Mouse (Mus musculus): ENCODE data around the gene Gzmk. TPM values are rescaled to one million over a fixed set of nuclear protein-coding genes. Genes with fewer than 3 reads are reported as not detected.

Gzmk gene
- polyA plus RNA-seq, 1 experiment from 2014 or later = not detected

DNA sequence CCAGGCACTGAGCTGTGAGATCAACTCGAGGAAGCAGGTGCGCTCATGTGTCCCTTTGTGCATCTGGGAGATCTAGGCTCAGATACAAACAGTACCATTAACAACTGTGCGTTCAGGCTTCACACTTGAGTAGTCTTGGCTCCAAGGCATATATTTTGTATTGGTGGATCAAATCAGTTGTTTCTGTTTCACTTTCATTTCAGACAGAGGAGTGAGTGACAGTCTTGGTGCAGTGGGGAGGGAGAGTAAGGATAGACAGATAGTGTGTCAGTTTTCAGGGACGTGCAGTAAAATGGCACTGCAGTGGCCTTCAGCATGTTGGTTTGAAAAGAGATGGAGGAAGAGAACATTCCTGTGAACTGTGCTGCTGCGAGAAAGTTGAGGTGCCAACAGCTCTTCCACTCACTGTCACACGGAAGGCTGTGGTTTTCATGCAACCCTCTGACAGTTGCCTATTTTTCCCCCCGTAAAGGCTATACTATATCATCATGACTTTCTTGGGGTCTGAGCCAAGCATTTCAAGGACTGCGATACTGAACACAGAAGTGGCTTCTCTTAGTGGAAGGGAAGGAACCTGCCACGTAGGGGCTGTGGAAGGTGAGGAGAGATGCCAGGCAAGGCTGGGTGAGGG, 27.7 kb downstream of the Gzmk start:
- Histone ChIP-seq H3K36me3 (ENCODE audit: control insufficient read depth, insufficient read depth, low read length) (no peaks in the 10 kb centered on the region), H3K27ac (ENCODE audit: low read depth, low read length) (no peak overlapping the region), H3K27me3 (ENCODE audit: control insufficient read depth, insufficient read depth, low read length) (no peaks in the 10 kb centered on the region), H3K9ac (ENCODE audit: low read depth, low read length) (no peak overlapping the region), H3K4me3 (ENCODE audit: low read length) (no peak overlapping the region), H3K9me3 (ENCODE audit: control insufficient read depth, low read length) (no peaks in the 10 kb centered on the region), H3K4me1 (ENCODE audit: control insufficient read depth, insufficient read depth, low read length) (no peaks in the 10 kb centered on the region), H3K4me2 (replicated peaks; ENCODE audit: low read depth, low read length) (no peak overlapping the region)
- ATAC-seq (ENCODE audit: low FRiP score, low TSS enrichment) = no peak
- WGBS = 68% methylated on average over 9 of the region's 9 CpGs

- 63% methylated on average over 13 of the region's 13 CpGs for WGBS
- Histone ChIP-seq H3K27me3 (ENCODE audit: control insufficient read depth, insufficient read depth, low read length) (no peaks in the 10 kb centered on the region), H3K9me3 (ENCODE audit: control insufficient read depth, low read length) (no peaks in the 10 kb centered on the region), H3K27ac (ENCODE audit: low read depth, low read length) (no peak overlapping the region), H3K9ac (ENCODE audit: low read depth, low read length) (no peak overlapping the region), H3K36me3 (ENCODE audit: control insufficient read depth, insufficient read depth, low read length) (no peaks in the 10 kb centered on the region), H3K4me1 (ENCODE audit: control insufficient read depth, insufficient read depth, low read length) (no peaks in the 10 kb centered on the region), H3K4me2 (replicated peaks; ENCODE audit: low read depth, low read length) (no peak overlapping the region), H3K4me3 (ENCODE audit: low read length) (no peak overlapping the region)
- no peak for ATAC-seq (ENCODE audit: low FRiP score, low TSS enrichment)
Measured at GRCm38 (mm10) chr13:113196808-113197674, 28.7 kb downstream of the Gzmk start.

- ATAC-seq (ENCODE audit: low FRiP score, low TSS enrichment) = no peak
- no peak overlapping the region for H3K27ac ChIP-seq (ENCODE audit: low read depth, low read length)
- no peaks in the 10 kb centered on the region for H3K27me3 ChIP-seq (ENCODE audit: control insufficient read depth, insufficient read depth, low read length)
- no peaks in the 10 kb centered on the region for H3K9me3 ChIP-seq (ENCODE audit: control insufficient read depth, low read length)
- H3K4me1 ChIP-seq (ENCODE audit: control insufficient read depth, insufficient read depth, low read length) = no peaks in the 10 kb centered on the region
- no peak overlapping the region for H3K9ac ChIP-seq (ENCODE audit: low read depth, low read length)
- 90% methylated on average over 4 of the region's 4 CpGs for WGBS
- no peak overlapping the region for H3K4me2 ChIP-seq (replicated peaks; ENCODE audit: low read depth, low read length)
- H3K36me3 ChIP-seq (ENCODE audit: control insufficient read depth, insufficient read depth, low read length) = no peaks in the 10 kb centered on the region
- no peak overlapping the region for H3K4me3 ChIP-seq (ENCODE audit: low read length)
Measured at GRCm38 (mm10) chr13:113183720-113184119, 42.0 kb downstream of the Gzmk start.

DNA sequence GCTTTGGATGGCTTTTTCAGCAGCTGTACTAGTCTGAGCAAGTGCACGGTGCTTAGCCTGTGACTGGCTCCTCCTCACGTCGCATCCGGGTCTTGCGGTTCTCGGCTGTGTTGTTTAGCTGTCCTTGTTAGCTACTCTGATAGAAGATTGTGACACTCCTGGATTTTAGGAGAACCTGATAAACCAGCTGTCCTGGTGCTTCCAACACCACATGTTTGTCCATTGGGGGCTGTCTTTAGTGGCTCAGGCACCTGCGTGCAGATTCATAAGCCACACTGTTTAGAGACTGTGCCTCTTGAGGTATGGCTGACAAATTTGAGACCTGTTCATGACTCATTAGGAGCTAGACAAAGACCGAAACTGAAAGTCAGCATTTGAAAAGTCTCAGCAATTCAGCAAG, 42.4 kb downstream of the Gzmk start:
- WGBS = 87% methylated on average over 8 of the region's 8 CpGs
- H3K4me2 ChIP-seq (replicated peaks; ENCODE audit: low read depth, low read length) = no peak overlapping the region
- no peaks in the 10 kb centered on the region for H3K4me1 ChIP-seq (ENCODE audit: control insufficient read depth, insufficient read depth, low read length)
- no peak overlapping the region for H3K4me3 ChIP-seq (ENCODE audit: low read length)
- no peak overlapping the region for H3K9ac ChIP-seq (ENCODE audit: low read depth, low read length)
- no peaks in the 10 kb centered on the region for H3K9me3 ChIP-seq (ENCODE audit: control insufficient read depth, low read length)
- no peaks in the 10 kb centered on the region for H3K27me3 ChIP-seq (ENCODE audit: control insufficient read depth, insufficient read depth, low read length)
- ATAC-seq (ENCODE audit: low FRiP score, low TSS enrichment) = no peak
- no peak overlapping the region for H3K27ac ChIP-seq (ENCODE audit: low read depth, low read length)
- no peaks in the 10 kb centered on the region for H3K36me3 ChIP-seq (ENCODE audit: control insufficient read depth, insufficient read depth, low read length)

- H3K36me3 ChIP-seq (ENCODE audit: control insufficient read depth, insufficient read depth, low read length) = no peaks in the 10 kb centered on the region
- no peaks in the 10 kb centered on the region for H3K27me3 ChIP-seq (ENCODE audit: control insufficient read depth, insufficient read depth, low read length)
- WGBS = 92% methylated on average over 6 of the region's 6 CpGs
- no peak overlapping the region for H3K4me3 ChIP-seq (ENCODE audit: low read length)
- no peak for ATAC-seq (ENCODE audit: low FRiP score, low TSS enrichment)
- H3K9ac ChIP-seq (ENCODE audit: low read depth, low read length) = no peak overlapping the region
- H3K27ac ChIP-seq (ENCODE audit: low read depth, low read length) = no peak overlapping the region
- no peaks in the 10 kb centered on the region; the same call in 1 of the 2 replicates for H3K9me3 ChIP-seq (ENCODE audit: control insufficient read depth, low read length)
- no peaks in the 10 kb centered on the region for H3K4me1 ChIP-seq (ENCODE audit: control insufficient read depth, insufficient read depth, low read length)
- no peak overlapping the region for H3K4me2 ChIP-seq (replicated peaks; ENCODE audit: low read depth, low read length)
Measured at GRCm38 (mm10) chr13:113174162-113174561, 51.5 kb downstream of the Gzmk start.

DNA sequence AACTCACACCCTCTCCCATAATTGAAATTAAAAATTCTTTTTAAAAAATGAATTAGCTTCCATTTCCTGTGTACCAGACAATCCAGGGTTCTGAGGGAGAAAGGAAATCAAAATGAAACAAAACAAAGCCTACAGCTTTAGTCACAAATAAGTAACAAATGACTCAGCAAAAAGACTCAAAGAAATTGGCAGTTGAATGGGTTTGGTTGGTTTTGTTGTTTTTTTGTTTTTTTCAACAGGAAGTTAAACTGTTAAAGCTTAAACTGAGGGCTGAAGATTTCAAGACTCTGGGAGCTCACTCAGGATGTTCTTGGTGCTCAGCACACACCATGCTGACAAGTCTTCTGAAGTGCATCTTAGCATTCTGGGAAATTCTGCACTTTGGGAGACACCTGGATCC, 55.5 kb downstream of the Gzmk start:
- no peaks in the 10 kb centered on the region for H3K36me3 ChIP-seq (ENCODE audit: control insufficient read depth, insufficient read depth, low read length)
- H3K4me3 ChIP-seq (ENCODE audit: low read length) = no peak overlapping the region
- no peaks in the 10 kb centered on the region for H3K4me1 ChIP-seq (ENCODE audit: control insufficient read depth, insufficient read depth, low read length)
- H3K9me3 ChIP-seq (ENCODE audit: control insufficient read depth, low read length) = no peaks in the 10 kb centered on the region; the same call in 1 of the 2 replicates
- ATAC-seq (ENCODE audit: low FRiP score, low TSS enrichment) = no peak
- no peaks in the 10 kb centered on the region for H3K27me3 ChIP-seq (ENCODE audit: control insufficient read depth, insufficient read depth, low read length)
- no peak overlapping the region for H3K27ac ChIP-seq (ENCODE audit: low read depth, low read length)
- no peak overlapping the region for H3K4me2 ChIP-seq (replicated peaks; ENCODE audit: low read depth, low read length)
- H3K9ac ChIP-seq (ENCODE audit: low read depth, low read length) = no peak overlapping the region

GRCm38 (mm10) chr13:113168018-113168534, 57.6 kb downstream of the Gzmk start:
- H3K4me3 ChIP-seq (ENCODE audit: low read length) = no peak overlapping the region
- no peak for ATAC-seq (ENCODE audit: low FRiP score, low TSS enrichment)
- H3K4me1 ChIP-seq (ENCODE audit: control insufficient read depth, insufficient read depth, low read length) = no peaks in the 10 kb centered on the region
- no peaks in the 10 kb centered on the region for H3K36me3 ChIP-seq (ENCODE audit: control insufficient read depth, insufficient read depth, low read length)
- H3K27ac ChIP-seq (ENCODE audit: low read depth, low read length) = no peak overlapping the region
- no peak overlapping the region for H3K9ac ChIP-seq (ENCODE audit: low read depth, low read length)
- H3K4me2 ChIP-seq (replicated peaks; ENCODE audit: low read depth, low read length) = no peak overlapping the region
- no peaks in the 10 kb centered on the region for H3K9me3 ChIP-seq (ENCODE audit: control insufficient read depth, low read length)
- 55% methylated on average over 9 of the region's 9 CpGs for WGBS
- H3K27me3 ChIP-seq (ENCODE audit: control insufficient read depth, insufficient read depth, low read length) = no peaks in the 10 kb centered on the region

DNA sequence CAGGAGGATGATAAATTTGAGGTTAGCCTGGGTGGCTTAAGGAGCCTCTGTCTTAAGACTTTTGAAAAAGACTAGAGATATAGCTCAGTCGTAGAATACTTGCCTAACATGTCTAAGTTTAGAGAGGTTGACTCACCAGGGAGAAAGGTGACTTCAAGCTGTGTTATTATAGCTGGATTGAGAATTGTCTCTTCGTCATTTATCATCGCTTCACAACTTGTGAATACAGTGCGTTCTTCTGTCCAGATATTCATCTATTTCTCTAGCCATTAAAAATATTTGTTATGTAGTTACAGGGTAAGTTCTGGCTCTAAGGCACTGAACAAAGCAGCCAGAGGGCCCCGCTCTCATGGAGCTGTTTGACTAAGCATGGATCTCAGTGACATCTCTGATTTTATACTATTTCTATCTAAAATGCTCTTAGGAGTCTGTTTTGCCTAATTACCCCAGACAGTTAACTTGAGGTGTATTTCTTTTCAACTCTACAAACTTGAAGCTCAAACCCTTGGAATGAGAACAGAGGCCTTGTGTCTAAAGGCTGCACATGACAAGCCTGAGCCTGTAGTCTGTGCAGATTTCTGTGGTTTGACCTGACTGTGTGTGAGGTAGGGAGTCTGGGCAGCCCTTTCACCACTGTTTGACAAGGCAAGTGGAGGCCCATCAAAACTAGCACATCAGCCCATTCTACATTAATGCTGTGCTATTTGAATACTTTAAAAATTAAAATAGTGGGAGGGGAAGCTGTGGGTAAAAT, 61.3 kb downstream of the Gzmk start:
- H3K9me3 ChIP-seq (ENCODE audit: control insufficient read depth, low read length) = no peaks in the 10 kb centered on the region
- ATAC-seq (ENCODE audit: low FRiP score, low TSS enrichment) = no peak
- no peak overlapping the region for H3K27ac ChIP-seq (ENCODE audit: low read depth, low read length)
- H3K4me3 ChIP-seq (ENCODE audit: low read length) = no peak overlapping the region
- H3K9ac ChIP-seq (ENCODE audit: low read depth, low read length) = no peak overlapping the region
- H3K4me2 ChIP-seq (replicated peaks; ENCODE audit: low read depth, low read length) = no peak overlapping the region
- WGBS = 86% methylated on average over 5 of the region's 5 CpGs
- H3K36me3 ChIP-seq (ENCODE audit: control insufficient read depth, insufficient read depth, low read length) = no peaks in the 10 kb centered on the region
- no peaks in the 10 kb centered on the region for H3K27me3 ChIP-seq (ENCODE audit: control insufficient read depth, insufficient read depth, low read length)
- no peaks in the 10 kb centered on the region for H3K4me1 ChIP-seq (ENCODE audit: control insufficient read depth, insufficient read depth, low read length)

Measured in kidney, embryonic 14.5 days (tissue).